Mouse (Mus musculus) lung, embryonic 14.5 days (tissue): ENCODE results near the gene Gm21994. TPM values are rescaled to one million over a fixed set of nuclear protein-coding genes. Genes with fewer than 3 reads are reported as not detected.

Experiments used
- polyA plus RNA-seq: library from polyadenylated mRNA; unstranded; fragments of >200 nt; fragmentation: Nextera tagmentation; extraction: Ambion mirVana; gene quantifications from 2 replicates; pipeline ENCODE4 v1.2.1, GENCODE M21; 2014

Gm21994 gene
- polyA plus RNA-seq, 1 experiment from 2014 or later: 4.1 TPM

Other genes starting within 250 kb of the Gm21994 start
- gene Zfp120, start 118.9 kb downstream of the Gm21994 start, polyA plus RNA-seq: 9.7 and 10.5 TPM in 2 replicates
- gene Gm10770, start 75.9 kb downstream of the Gm21994 start, polyA plus RNA-seq: not detected in 2 replicates
- gene Gm14139, start 73.8 kb downstream of the Gm21994 start, polyA plus RNA-seq: not detected in 2 replicates
- 10.0 and 12.4 TPM in 2 replicates for gene Zfp937, start 37.5 kb downstream of the Gm21994 start, polyA plus RNA-seq
- not detected in 2 replicates for gene Gm14124, start 1.9 kb upstream of the Gm21994 start, polyA plus RNA-seq
- gene Gm10130, start 68.1 kb upstream of the Gm21994 start, polyA plus RNA-seq: 2.2 TPM in 2 replicates
- 7.0 and 8.6 TPM in 2 replicates for gene 3300002I08Rik, start 107.2 kb upstream of the Gm21994 start, polyA plus RNA-seq
- 8.0 and 8.7 TPM in 2 replicates for gene Zfp442, start 195.9 kb upstream of the Gm21994 start, polyA plus RNA-seq
- gene Zfp345, start 229.5 kb upstream of the Gm21994 start, polyA plus RNA-seq: 0.26 and 0.28 TPM in 2 replicates